Mouse (Mus musculus) cortical plate, adult 2 months (tissue): ENCODE results near the gene Nedd9. TPM values are rescaled to one million over a fixed set of nuclear protein-coding genes. Genes with fewer than 3 reads are reported as not detected.
"Not testable (repeated sequence)": the region's sequence is repeated elsewhere in the genome, so short reads cannot be mapped to it uniquely, and the experiment has no call there.

Experiments
- H3K27ac ChIP-seq: fragments of 200-500 bp; 2 replicates; pipeline ENCODE4 v1.5.1; 2012; ENCODE audit warnings: low read length, control low read depth, inconsistent platforms; ENCODE audit not compliant: insufficient read depth
- H3K4me1 ChIP-seq: fragments of 200-500 bp; 2 replicates; pipeline ENCODE4 v1.6.1; 2011; ENCODE audit warnings: low read length; ENCODE audit not compliant: control insufficient read depth, insufficient read depth
- H3K4me3 ChIP-seq: fragments of 200-500 bp; 2 replicates; pipeline ENCODE4 v1.5.1; 2011; ENCODE audit warnings: mild to moderate bottlenecking, low read length, control low read depth; ENCODE audit not compliant: insufficient read depth
- CTCF ChIP-seq: fragments of 200-500 bp; IDR thresholded peaks from 2 replicates; pipeline ENCODE4 v1.5.1; 2011; ENCODE audit warnings: mild to moderate bottlenecking, control low read depth, low read length; ENCODE audit not compliant: insufficient read depth; ENCODE audit errors: extremely low read depth
- POLR2A ChIP-seq: fragments of 200-500 bp; IDR thresholded peaks from 2 replicates; pipeline ENCODE4 v1.6.1; 2011; ENCODE audit warnings: mild to moderate bottlenecking, low read length, control low read depth; ENCODE audit not compliant: insufficient read depth; ENCODE audit errors: extremely low read depth
- polyA plus RNA-seq: library from polyadenylated mRNA; depleted of rRNA; stranded (reverse); fragments of >200 nt; gene quantifications from 2 replicates; pipeline ENCODE4 v1.2.3, GENCODE M21; 2012; rRNA removed

Gene Nedd9
- polyA plus RNA-seq, 1 experiment = 4.5 TPM

- Histone ChIP-seq H3K4me1 (no peaks in the 10 kb centered on the region), H3K27ac (no peak within 1 kb of the TSS), H3K4me3 (no peak within 1 kb of the TSS)
- no peak for TF ChIP-seq POLR2A
- TF ChIP-seq CTCF = no peak
These were observed 213.1 kb downstream of the Nedd9 start, which contains the start of gene Gm17364 for GRCm38 (mm10) chr13:41273927-41274650. TSS of gene Gm17364 (minus strand) at chr13:41273977.

GRCm38 (mm10) chr13:41267827-41268408 is 219.2 kb downstream of the Nedd9 start:
- peaks cover 11% of the 10 kb centered on the region for H3K4me1 ChIP-seq
- H3K27ac ChIP-seq = no peak overlapping the region
- no peak for TF ChIP-seq CTCF
- no peak for TF ChIP-seq POLR2A
- H3K4me3 ChIP-seq = no peak overlapping the region

- H3K27ac ChIP-seq = no peak overlapping the region
- H3K4me1 ChIP-seq = peaks cover 10% of the 10 kb centered on the region
- TF ChIP-seq POLR2A (no peak), CTCF (no peak)
- H3K4me3 ChIP-seq = no peak overlapping the region
These were observed 223.7 kb downstream of the Nedd9 start for GRCm38 (mm10) chr13:41263304-41264006.

GRCm38 (mm10) chr13:41261617-41262016 is 225.5 kb downstream of the Nedd9 start:
- not testable (repeated sequence) for H3K27ac ChIP-seq, H3K4me3 ChIP-seq, H3K4me1 ChIP-seq

Other genes with a start within 250 kb of the Nedd9 start
- 121 and 125 TPM in 2 replicates for gene Smim13, start 237.5 kb downstream of the Nedd9 start, polyA plus RNA-seq
- not detected in 2 replicates for gene Gm17364, start 213.4 kb downstream of the Nedd9 start, polyA plus RNA-seq
- gene Tmem170b, start 118.5 kb upstream of the Nedd9 start, polyA plus RNA-seq = 20.9 and 21.9 TPM in 2 replicates